Mouse (Mus musculus) lung, postnatal 0 days (tissue): ENCODE measurements around the gene Zfp385a.

Source experiments
- CTCF ChIP-seq: IDR thresholded peaks from 2 replicates; pipeline ENCODE4 v1.5.1; 2016; ENCODE audit warnings: antibody characterized with exemption, mild to moderate bottlenecking
- EP300 ChIP-seq: IDR thresholded peaks from 2 replicates; pipeline ENCODE4 v1.6.1; 2016; ENCODE audit warnings: antibody characterized with exemption, mild to moderate bottlenecking, control low read depth

- TF ChIP-seq CTCF: no peak
- no peak for TF ChIP-seq EP300
Observed at GRCm38 (mm10) chr15:103281465-103282205, 58.3 kb downstream of the Zfp385a start.
